Mouse (Mus musculus): ENCODE results near the gene Rasgef1a. TPM values are rescaled to one million over a fixed set of nuclear protein-coding genes. Genes with fewer than 3 reads are reported as not detected.
A peak's percentile ranks its signal among the peaks of the same experiment; 100 is the strongest.

The Rasgef1a gene
- polyA plus RNA-seq, 1 experiment = 1.1 TPM

GRCm38 (mm10) chr6:118064968-118065530, 53.8 kb downstream of the Rasgef1a start:
- peak; percentile 49 for DNase-seq
- no peaks in the 10 kb centered on the region for H3K36me3 ChIP-seq (ENCODE audit: control insufficient read depth, insufficient read depth, low read length)
- peaks cover 9% of the 10 kb centered on the region; the same call in 1 of the 2 replicates for H3K4me1 ChIP-seq (replicated peaks; ENCODE audit: control insufficient read depth, insufficient read depth, low read length)
- TF ChIP-seq CTCF (IDR thresholded peaks at IDR 0.05; ENCODE audit: borderline replicate concordance, control insufficient read depth, extremely low read depth, insufficient read depth, low read length, poor library complexity) (0 out of 2 replicates have a peak, but pooled peaks have one; percentile 40), POLR2A (IDR thresholded peaks at IDR 0.05; ENCODE audit: control insufficient read depth, extremely low read depth, insufficient read depth, low read length, poor library complexity) (no peak)
- 28% methylated on average over 7 of the region's 7 CpGs for WGBS
- no peak overlapping the region for H3K4me3 ChIP-seq (ENCODE audit: control insufficient read depth, insufficient read depth, low read length)
- no peak overlapping the region for H3K27ac ChIP-seq (ENCODE audit: control insufficient read depth, insufficient read depth, low read length)
- H3K27me3 ChIP-seq (ENCODE audit: control insufficient read depth, insufficient read depth, low read length) = peaks cover 2% of the 10 kb centered on the region; the same call in 1 of the 2 replicates

GRCm38 (mm10) chr6:118065837-118066198, 54.6 kb downstream of the Rasgef1a start:
- Histone ChIP-seq H3K4me3 (ENCODE audit: control insufficient read depth, insufficient read depth, low read length) (peak overlapping the region; percentile 44), H3K36me3 (ENCODE audit: control insufficient read depth, insufficient read depth, low read length) (no peaks in the 10 kb centered on the region), H3K27ac (ENCODE audit: control insufficient read depth, insufficient read depth, low read length) (no peak overlapping the region), H3K4me1 (replicated peaks; ENCODE audit: control insufficient read depth, insufficient read depth, low read length) (peaks cover 9% of the 10 kb centered on the region; the same call in 1 of the 2 replicates), H3K27me3 (ENCODE audit: control insufficient read depth, insufficient read depth, low read length) (peaks cover 2% of the 10 kb centered on the region; the same call in 1 of the 2 replicates)
- no peak for DNase-seq
- TF ChIP-seq POLR2A (IDR thresholded peaks at IDR 0.05; ENCODE audit: control insufficient read depth, extremely low read depth, insufficient read depth, low read length, poor library complexity) (no peak), CTCF (IDR thresholded peaks at IDR 0.05; ENCODE audit: borderline replicate concordance, control insufficient read depth, extremely low read depth, insufficient read depth, low read length, poor library complexity) (no peak)
- WGBS = 3% methylated on average over 12 of the region's 12 CpGs

GRCm38 (mm10) chr6:118066199-118067081, 55.2 kb downstream of the Rasgef1a start:
- WGBS = 2% methylated on average over 40 of the region's 40 CpGs
- peak; percentile 36 for DNase-seq
- H3K27ac ChIP-seq (ENCODE audit: control insufficient read depth, insufficient read depth, low read length) = peak overlapping the region; percentile 65; the same call in 1 of the 2 replicates
- peaks cover 9% of the 10 kb centered on the region; the same call in 1 of the 2 replicates for H3K4me1 ChIP-seq (replicated peaks; ENCODE audit: control insufficient read depth, insufficient read depth, low read length)
- H3K27me3 ChIP-seq (ENCODE audit: control insufficient read depth, insufficient read depth, low read length) = peaks cover 2% of the 10 kb centered on the region; the same call in 1 of the 2 replicates
- H3K36me3 ChIP-seq (ENCODE audit: control insufficient read depth, insufficient read depth, low read length) = no peaks in the 10 kb centered on the region
- peak overlapping the region; percentile 44 for H3K4me3 ChIP-seq (ENCODE audit: control insufficient read depth, insufficient read depth, low read length)
- no peak for TF ChIP-seq CTCF (IDR thresholded peaks at IDR 0.05; ENCODE audit: borderline replicate concordance, control insufficient read depth, extremely low read depth, insufficient read depth, low read length, poor library complexity)
- TF ChIP-seq POLR2A (IDR thresholded peaks at IDR 0.05; ENCODE audit: control insufficient read depth, extremely low read depth, insufficient read depth, low read length, poor library complexity) = no peak

DNA sequence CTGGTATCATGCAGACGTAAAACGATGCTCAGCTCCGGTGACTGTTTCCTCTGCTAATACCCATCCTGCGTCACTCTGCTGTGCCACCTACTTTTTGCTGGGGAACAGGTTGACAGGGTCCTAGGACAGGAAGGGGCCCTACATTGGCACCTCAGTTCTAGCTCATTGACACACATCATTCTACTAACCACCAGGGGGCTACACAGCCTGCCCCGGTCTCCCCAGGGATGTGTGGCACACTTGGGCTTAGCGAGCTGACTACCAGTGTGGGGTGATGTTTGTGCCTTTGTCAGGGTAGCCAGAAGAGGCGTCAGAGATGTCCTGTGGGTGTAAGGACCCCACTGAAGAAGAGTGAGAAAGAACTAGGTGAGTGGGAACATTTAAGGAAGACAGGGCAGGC, 56.5 kb downstream of the Rasgef1a start:
- Histone ChIP-seq H3K27me3 (ENCODE audit: control insufficient read depth, insufficient read depth, low read length) (peaks cover 2% of the 10 kb centered on the region; the same call in 1 of the 2 replicates), H3K36me3 (ENCODE audit: control insufficient read depth, insufficient read depth, low read length) (no peaks in the 10 kb centered on the region), H3K4me3 (ENCODE audit: control insufficient read depth, insufficient read depth, low read length) (no peak overlapping the region), H3K4me1 (replicated peaks; ENCODE audit: control insufficient read depth, insufficient read depth, low read length) (peaks cover 9% of the 10 kb centered on the region; the same call in 1 of the 2 replicates), H3K27ac (ENCODE audit: control insufficient read depth, insufficient read depth, low read length) (no peak overlapping the region)
- WGBS = 67% methylated on average over 7 of the region's 7 CpGs
- no peak for TF ChIP-seq POLR2A (IDR thresholded peaks at IDR 0.05; ENCODE audit: control insufficient read depth, extremely low read depth, insufficient read depth, low read length, poor library complexity)
- no peak for TF ChIP-seq CTCF (IDR thresholded peaks at IDR 0.05; ENCODE audit: borderline replicate concordance, control insufficient read depth, extremely low read depth, insufficient read depth, low read length, poor library complexity)
- peak; percentile 10 for DNase-seq

- no peak overlapping the region for H3K4me3 ChIP-seq (ENCODE audit: control insufficient read depth, insufficient read depth, low read length)
- H3K36me3 ChIP-seq (ENCODE audit: control insufficient read depth, insufficient read depth, low read length) = no peaks in the 10 kb centered on the region
- WGBS = 91% methylated on average over 5 of the region's 5 CpGs
- peaks cover 2% of the 10 kb centered on the region; the same call in 1 of the 2 replicates for H3K27me3 ChIP-seq (ENCODE audit: control insufficient read depth, insufficient read depth, low read length)
- H3K4me1 ChIP-seq (replicated peaks; ENCODE audit: control insufficient read depth, insufficient read depth, low read length) = peaks cover 9% of the 10 kb centered on the region; the same call in 1 of the 2 replicates
- no peak overlapping the region for H3K27ac ChIP-seq (ENCODE audit: control insufficient read depth, insufficient read depth, low read length)
- TF ChIP-seq POLR2A (IDR thresholded peaks at IDR 0.05; ENCODE audit: control insufficient read depth, extremely low read depth, insufficient read depth, low read length, poor library complexity) = no peak
- no peak for TF ChIP-seq CTCF (IDR thresholded peaks at IDR 0.05; ENCODE audit: borderline replicate concordance, control insufficient read depth, extremely low read depth, insufficient read depth, low read length, poor library complexity)
- DNase-seq = no peak
Observed at GRCm38 (mm10) chr6:118070321-118071012, 59.2 kb downstream of the Rasgef1a start.

- no peak overlapping the region for H3K4me3 ChIP-seq (ENCODE audit: control insufficient read depth, insufficient read depth, low read length)
- peaks cover 9% of the 10 kb centered on the region; the same call in 1 of the 2 replicates for H3K4me1 ChIP-seq (replicated peaks; ENCODE audit: control insufficient read depth, insufficient read depth, low read length)
- DNase-seq = no peak
- H3K27ac ChIP-seq (ENCODE audit: control insufficient read depth, insufficient read depth, low read length) = no peak overlapping the region
- no peaks in the 10 kb centered on the region for H3K36me3 ChIP-seq (ENCODE audit: control insufficient read depth, insufficient read depth, low read length)
- TF ChIP-seq POLR2A (IDR thresholded peaks at IDR 0.05; ENCODE audit: control insufficient read depth, extremely low read depth, insufficient read depth, low read length, poor library complexity) (no peak), CTCF (IDR thresholded peaks at IDR 0.05; ENCODE audit: borderline replicate concordance, control insufficient read depth, extremely low read depth, insufficient read depth, low read length, poor library complexity) (no peak)
- H3K27me3 ChIP-seq (ENCODE audit: control insufficient read depth, insufficient read depth, low read length) = peaks cover 2% of the 10 kb centered on the region; the same call in 1 of the 2 replicates
- WGBS = 94% methylated on average over 4 of the region's 4 CpGs
Observed at GRCm38 (mm10) chr6:118071013-118071350, 59.7 kb downstream of the Rasgef1a start.
